Mouse (Mus musculus) kidney, adult 11 months (tissue): ENCODE results near the gene Gm20388.
A peak's percentile ranks its signal among the peaks of the same experiment; 100 is the strongest.
"Not testable (repeated sequence)": the region's sequence is repeated elsewhere in the genome, so short reads cannot be mapped to it uniquely, and the experiment has no call there.

Experiments
- DNase-seq: peaks from one replicate; pipeline ENCODE4 v3.0.0; 2022

Gene Gm20388

GRCm38 (mm10) chr8:120327131-120327554 is 416.5 kb downstream of the Gm20388 start:
- peak; percentile 53 for DNase-seq

- no peak for DNase-seq
These were observed 417.9 kb downstream of the Gm20388 start for GRCm38 (mm10) chr8:120328361-120329022.

GRCm38 (mm10) chr8:120329030-120329748 is 418.5 kb downstream of the Gm20388 start:
- DNase-seq = no peak

- DNase-seq = no peak
These were observed 420.4 kb downstream of the Gm20388 start for GRCm38 (mm10) chr8:120331027-120331426.

- DNase-seq = no peak
These were observed 422.0 kb downstream of the Gm20388 start for GRCm38 (mm10) chr8:120332379-120333229.

- no peak for DNase-seq
These were observed 423.0 kb downstream of the Gm20388 start for GRCm38 (mm10) chr8:120333681-120334080.

GRCm38 (mm10) chr8:120334261-120334660 is 423.6 kb downstream of the Gm20388 start:
- not testable (repeated sequence) for DNase-seq

GRCm38 (mm10) chr8:120334878-120335261 is 424.2 kb downstream of the Gm20388 start:
- DNase-seq = no peak

- no peak for DNase-seq
These were observed 424.8 kb downstream of the Gm20388 start for GRCm38 (mm10) chr8:120335262-120336086.

GRCm38 (mm10) chr8:120336087-120336380 is 425.4 kb downstream of the Gm20388 start:
- DNase-seq = no peak

GRCm38 (mm10) chr8:120336909-120337555 is 426.4 kb downstream of the Gm20388 start:
- no peak for DNase-seq

- no peak for DNase-seq
These were observed 427.0 kb downstream of the Gm20388 start for GRCm38 (mm10) chr8:120337627-120338026.

- no peak for DNase-seq
These were observed 428.0 kb downstream of the Gm20388 start for GRCm38 (mm10) chr8:120338678-120339077.

GRCm38 (mm10) chr8:120339743-120340142 is 429.1 kb downstream of the Gm20388 start:
- DNase-seq = peak; percentile 80

GRCm38 (mm10) chr8:120341124-120341523 is 430.5 kb downstream of the Gm20388 start:
- DNase-seq = no peak

- DNase-seq = no peak
These were observed 432.4 kb downstream of the Gm20388 start for GRCm38 (mm10) chr8:120342847-120343548.

- DNase-seq = no peak
These were observed 432.9 kb downstream of the Gm20388 start for GRCm38 (mm10) chr8:120343582-120343981.

GRCm38 (mm10) chr8:120344166-120344565 is 433.5 kb downstream of the Gm20388 start:
- DNase-seq = no peak

- no peak for DNase-seq
These were observed 433.9 kb downstream of the Gm20388 start for GRCm38 (mm10) chr8:120344583-120344982.

GRCm38 (mm10) chr8:120347734-120348341 is 437.2 kb downstream of the Gm20388 start:
- DNase-seq = no peak

GRCm38 (mm10) chr8:120348922-120349321 is 438.3 kb downstream of the Gm20388 start:
- no peak for DNase-seq
